Mouse (Mus musculus) hindbrain, postnatal 0 days (tissue): ENCODE data around the gene Haghl. TPM values are rescaled to one million over a fixed set of nuclear protein-coding genes. Genes with fewer than 3 reads are reported as not detected.

Experiments
- ATAC-seq: fragments of 200-750 bp; cut with Nextera tagmentation; 2 replicates; pipeline ENCODE4 v1.8.0; 2017; ENCODE audit warnings: mild to moderate bottlenecking, moderate TSS enrichment, moderate library complexity
- DNase-seq: peaks from one replicate; pipeline ENCODE4 v3.0.0-alpha.2; 2015; ENCODE audit warnings: low spot score
- H3K27ac ChIP-seq: fragments of 300-500 bp; sonication (generic); 2 replicates; pipeline ENCODE4 v1.5.1; 2014; ENCODE audit warnings: mild to moderate bottlenecking
- H3K27me3 ChIP-seq: fragments of 300-500 bp; sonication (generic); 2 replicates; pipeline ENCODE4 v1.6.1; 2014; ENCODE audit warnings: low read length, mixed read lengths; ENCODE audit not compliant: insufficient read depth
- H3K36me3 ChIP-seq: fragments of 300-500 bp; sonication (generic); 2 replicates; pipeline ENCODE4 v1.6.1; 2014; ENCODE audit warnings: low read length, mixed read lengths; ENCODE audit not compliant: insufficient read depth
- H3K4me1 ChIP-seq: fragments of 300-500 bp; sonication (generic); 2 replicates; pipeline ENCODE4 v1.6.1; 2014; ENCODE audit warnings: antibody characterized with exemption, low read length, mixed read lengths; ENCODE audit not compliant: insufficient read depth
- H3K4me2 ChIP-seq: fragments of 300-500 bp; sonication (generic); 2 replicates; pipeline ENCODE4 v1.6.1; 2014; ENCODE audit warnings: low read depth, mild to moderate bottlenecking, low read length, moderate library complexity, mixed read lengths
- H3K4me3 ChIP-seq: fragments of 300-500 bp; sonication (generic); 2 replicates; pipeline ENCODE4 v1.5.1; 2014; ENCODE audit warnings: low read length
- H3K9ac ChIP-seq: fragments of 300-500 bp; sonication (generic); replicated peaks from 2 replicates; pipeline ENCODE4 v1.6.1; 2014; ENCODE audit warnings: mild to moderate bottlenecking, low read length, moderate library complexity, mixed read lengths
- H3K9me3 ChIP-seq: fragments of 300-500 bp; sonication (generic); 2 replicates; pipeline ENCODE4 v1.6.1; 2016; ENCODE audit warnings: low read length, mixed read lengths
- CTCF ChIP-seq: IDR thresholded peaks from 2 replicates; pipeline ENCODE4 v1.5.1; 2016; ENCODE audit warnings: antibody characterized with exemption, control low read depth, low read depth
- WGBS: fragments of 180-500 bp; shearing (Covaris S2); extraction: QIAGEN DNeasy Blood & Tissue Kit; methylation state at CpG from one replicate; pipeline ENCODE4 v1.1.7; 2014; 5-methylcytosine and 5-hydroxymethylcytosine counted together
- polyA plus RNA-seq: library from polyadenylated mRNA; unstranded; fragments of >200 nt; fragmentation: Nextera tagmentation; extraction: Ambion mirVana; gene quantifications from 2 replicates; pipeline ENCODE4 v1.2.1, GENCODE M21; 2015
- total RNA-seq: library from RNA; depleted of rRNA; stranded (reverse); fragments of >200 nt; gene quantifications from 2 replicates; pipeline ENCODE4 v1.2.3, GENCODE M21; 2014

Gene Haghl
- total and polyA plus RNA-seq, 2 experiments from 2014 or later: 171 to 219 TPM

- 78% methylated on average over 3 of the region's 3 CpGs for WGBS
- no peak for ATAC-seq
Observed at GRCm38 (mm10) chr17:25757691-25758090, 27.8 kb downstream of the Haghl start.

GRCm38 (mm10) chr17:25756378-25757242 lies 28.9 kb downstream of the Haghl start:
- no peak for DNase-seq
- no peak overlapping the region for H3K4me3 ChIP-seq
- H3K4me1 ChIP-seq: no peaks in the 10 kb centered on the region
- H3K27ac ChIP-seq: no peak overlapping the region
- H3K4me2 ChIP-seq: no peak overlapping the region
- no peak for TF ChIP-seq CTCF
- no peaks in the 10 kb centered on the region for H3K36me3 ChIP-seq
- no peaks in the 10 kb centered on the region for H3K27me3 ChIP-seq
- no peak overlapping the region for H3K9ac ChIP-seq
- ATAC-seq: no peak
- no peaks in the 10 kb centered on the region for H3K9me3 ChIP-seq
- 81% methylated on average over 9 of the region's 9 CpGs for WGBS

More at GRCm38 (mm10) chr17:25757691-25758090, 27.8 kb downstream of the Haghl start:
- no peaks in the 10 kb centered on the region for H3K36me3 ChIP-seq
- H3K27ac ChIP-seq: no peak overlapping the region
- no peak overlapping the region for H3K9ac ChIP-seq
- H3K4me2 ChIP-seq: no peak overlapping the region
- H3K4me1 ChIP-seq: no peaks in the 10 kb centered on the region
- TF ChIP-seq CTCF: no peak
- DNase-seq: no peak
- H3K9me3 ChIP-seq: no peaks in the 10 kb centered on the region
- no peak overlapping the region for H3K4me3 ChIP-seq
- H3K27me3 ChIP-seq: no peaks in the 10 kb centered on the region

GRCm38 (mm10) chr17:25755627-25756377 lies 29.7 kb downstream of the Haghl start:
- no peaks in the 10 kb centered on the region for H3K27me3 ChIP-seq
- TF ChIP-seq CTCF: no peak
- H3K9ac ChIP-seq: no peak overlapping the region
- no peaks in the 10 kb centered on the region for H3K9me3 ChIP-seq
- no peak for ATAC-seq
- H3K4me3 ChIP-seq: no peak overlapping the region
- no peaks in the 10 kb centered on the region for H3K36me3 ChIP-seq
- H3K4me1 ChIP-seq: no peaks in the 10 kb centered on the region
- DNase-seq: no peak
- no peak overlapping the region for H3K4me2 ChIP-seq
- no peak overlapping the region for H3K27ac ChIP-seq
- WGBS: 59% methylated on average over 4 of the region's 4 CpGs

- Histone ChIP-seq H3K27me3 (no peaks in the 10 kb centered on the region), H3K27ac (no peak overlapping the region), H3K4me3 (no peak overlapping the region), H3K4me2 (no peak overlapping the region), H3K9ac (no peak overlapping the region), H3K36me3 (no peaks in the 10 kb centered on the region), H3K4me1 (no peaks in the 10 kb centered on the region), H3K9me3 (no peaks in the 10 kb centered on the region)
- TF ChIP-seq CTCF: no peak
- DNase-seq (no peak), ATAC-seq (no peak)
- 78% methylated on average over 4 of the region's 4 CpGs for WGBS
Observed at GRCm38 (mm10) chr17:25755086-25755485, 30.4 kb downstream of the Haghl start.

GRCm38 (mm10) chr17:25754241-25754640 lies 31.2 kb downstream of the Haghl start, which contains the start of gene Msln:
TSS of gene Msln (minus strand) at chr17:25754378.
- no peaks in the 10 kb centered on the region for H3K36me3 ChIP-seq
- no peak within 1 kb of the TSS for H3K9ac ChIP-seq

GRCm38 (mm10) chr17:25751446-25751845 lies 34.0 kb downstream of the Haghl start:
- WGBS: 33% methylated on average over 5 of the region's 5 CpGs
- no peak for TF ChIP-seq CTCF
- Histone ChIP-seq H3K9me3 (no peaks in the 10 kb centered on the region), H3K27me3 (no peaks in the 10 kb centered on the region), H3K36me3 (no peaks in the 10 kb centered on the region), H3K27ac (no peak overlapping the region), H3K4me2 (no peak overlapping the region), H3K4me3 (no peak overlapping the region), H3K9ac (no peak overlapping the region), H3K4me1 (no peaks in the 10 kb centered on the region)
- DNase-seq: peak; percentile 50
- peak; percentile 47; the same call in 1 of the 2 replicates for ATAC-seq

More at GRCm38 (mm10) chr17:25754241-25754640, 31.2 kb downstream of the Haghl start, which contains the start of gene Msln:
- no peaks in the 10 kb centered on the region for H3K9me3 ChIP-seq
- no peak for TF ChIP-seq CTCF
- H3K4me3 ChIP-seq: no peak within 1 kb of the TSS
- 85% methylated on average over 9 of the region's 9 CpGs for WGBS
- no peak for ATAC-seq
- H3K4me1 ChIP-seq: no peaks in the 10 kb centered on the region
- no peak within 1 kb of the TSS for H3K27ac ChIP-seq
- H3K27me3 ChIP-seq: no peaks in the 10 kb centered on the region
- no peak for DNase-seq
- H3K4me2 ChIP-seq: no peak within 1 kb of the TSS
